Mouse (Mus musculus) thymus, postnatal 25 days (tissue): ENCODE results near the gene Klhl35.
"Not testable (repeated sequence)": the region's sequence is repeated elsewhere in the genome, so short reads cannot be mapped to it uniquely, and the experiment has no call there.

Source experiments
- DNase-seq: peaks from one replicate; pipeline ENCODE4 v3.0.0; 2022

The Klhl35 gene

DNA sequence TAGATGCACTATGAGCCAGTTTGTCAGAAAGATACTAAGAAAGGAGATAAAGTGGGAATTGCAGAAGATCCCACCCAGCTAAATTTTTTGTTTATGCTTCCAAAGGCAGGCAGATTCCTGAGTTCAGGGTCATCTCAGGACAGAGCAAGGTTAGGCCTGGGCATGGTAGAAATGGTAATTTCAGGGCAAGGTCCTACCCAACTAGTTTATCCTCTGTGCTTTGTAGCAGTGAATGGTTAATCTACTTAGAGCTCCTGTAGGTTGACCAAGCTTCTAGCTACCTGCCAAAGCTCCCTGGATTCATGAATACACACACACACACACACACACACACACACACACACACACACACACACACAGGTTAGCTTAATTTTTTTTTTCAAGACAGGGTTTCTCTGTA, 38.8 kb downstream of the Klhl35 start:
- no peak for DNase-seq

DNA sequence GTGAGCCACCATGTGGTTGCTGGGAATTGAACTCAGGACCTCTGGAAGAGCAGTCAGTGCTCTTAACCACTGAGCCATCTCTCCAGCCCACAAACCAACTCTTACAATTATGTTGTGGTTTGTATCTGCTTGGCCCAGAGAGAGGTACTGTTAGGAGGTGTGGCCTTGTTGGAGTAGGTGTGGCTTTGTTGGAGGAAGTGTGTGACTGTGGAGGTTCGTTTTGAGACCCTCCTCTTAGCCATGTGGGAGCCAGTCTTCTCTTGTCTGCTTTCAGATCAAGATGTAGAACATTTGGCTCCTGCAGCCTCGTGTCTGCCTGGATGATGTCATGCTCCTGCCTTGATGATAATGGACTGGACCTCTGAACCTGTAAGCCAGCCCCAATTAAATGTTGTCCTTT, 42.4 kb downstream of the Klhl35 start:
- DNase-seq: not testable (repeated sequence)

DNA sequence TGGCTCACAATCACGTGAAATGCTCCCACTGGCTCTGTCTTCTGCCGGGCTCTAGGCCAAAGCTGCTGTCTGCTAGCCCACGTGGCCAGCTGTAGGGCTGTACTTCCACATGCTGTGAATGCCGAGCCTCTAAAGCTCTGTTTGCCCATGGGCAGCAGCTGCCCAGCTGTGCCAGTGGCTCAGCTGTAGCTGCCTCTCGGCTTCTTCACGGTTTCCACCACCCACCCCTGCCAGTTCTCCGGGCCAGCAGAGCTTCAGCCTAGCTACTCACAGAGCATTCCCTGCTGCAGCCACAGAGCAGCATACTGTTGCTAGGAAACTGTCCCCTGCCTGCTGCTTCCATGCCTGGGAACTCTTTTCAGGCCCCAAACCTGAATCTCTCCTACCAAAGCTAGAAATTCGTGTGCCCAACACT, 44.3 kb downstream of the Klhl35 start:
- no peak for DNase-seq

DNA sequence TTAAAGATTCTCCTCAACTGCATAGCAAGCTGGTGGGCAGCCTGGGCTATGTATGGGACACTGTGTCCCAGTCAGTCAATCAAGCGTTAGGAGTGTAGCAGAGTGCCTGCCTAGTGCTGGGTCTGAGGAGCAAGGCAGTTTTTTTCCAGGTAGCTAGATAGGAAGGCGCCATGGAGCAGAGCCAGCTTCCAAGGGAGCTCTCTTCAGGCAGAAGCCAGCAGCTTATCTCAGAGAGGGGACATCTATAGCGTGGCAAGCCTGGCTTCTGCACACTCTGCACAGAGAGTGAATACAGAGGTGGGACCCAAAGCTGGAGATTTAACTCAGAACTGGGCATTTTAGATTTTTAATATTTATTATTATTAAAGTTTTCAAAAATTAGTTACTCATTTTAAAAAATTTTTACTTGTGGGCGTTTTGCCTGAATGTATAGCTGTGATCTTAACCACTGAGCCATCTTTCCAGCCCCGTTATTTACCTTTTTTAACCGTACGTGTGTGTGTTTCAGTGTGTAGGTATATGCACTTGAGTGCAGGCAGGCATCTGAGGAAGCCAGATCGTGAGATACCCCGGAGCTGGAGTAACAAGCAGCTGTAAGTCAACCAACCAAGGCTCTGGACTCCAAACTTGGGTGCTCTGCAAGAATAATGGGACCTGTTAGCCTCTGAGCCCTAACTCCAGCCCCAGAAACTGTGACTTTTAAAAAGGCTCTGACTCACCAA, 50.4 kb downstream of the Klhl35 start:
- no peak for DNase-seq

DNA sequence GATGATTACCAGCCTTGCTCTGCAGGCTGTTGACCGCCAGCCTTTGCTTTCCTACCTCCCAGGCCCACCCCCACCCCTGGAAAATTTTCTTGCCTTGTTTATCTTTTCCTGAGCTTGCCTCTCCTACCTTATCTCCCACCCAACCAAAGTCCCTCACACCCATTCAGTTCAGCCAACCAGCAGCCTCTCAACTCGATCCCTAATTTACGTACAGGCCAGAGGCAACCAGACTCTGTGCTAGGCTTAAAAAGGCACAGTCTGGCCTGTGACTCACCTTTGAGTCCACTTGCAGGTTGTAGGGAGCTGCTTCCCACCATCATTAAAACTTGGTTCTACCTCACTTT, 51.0 kb downstream of the Klhl35 start:
- no peak for DNase-seq

DNA sequence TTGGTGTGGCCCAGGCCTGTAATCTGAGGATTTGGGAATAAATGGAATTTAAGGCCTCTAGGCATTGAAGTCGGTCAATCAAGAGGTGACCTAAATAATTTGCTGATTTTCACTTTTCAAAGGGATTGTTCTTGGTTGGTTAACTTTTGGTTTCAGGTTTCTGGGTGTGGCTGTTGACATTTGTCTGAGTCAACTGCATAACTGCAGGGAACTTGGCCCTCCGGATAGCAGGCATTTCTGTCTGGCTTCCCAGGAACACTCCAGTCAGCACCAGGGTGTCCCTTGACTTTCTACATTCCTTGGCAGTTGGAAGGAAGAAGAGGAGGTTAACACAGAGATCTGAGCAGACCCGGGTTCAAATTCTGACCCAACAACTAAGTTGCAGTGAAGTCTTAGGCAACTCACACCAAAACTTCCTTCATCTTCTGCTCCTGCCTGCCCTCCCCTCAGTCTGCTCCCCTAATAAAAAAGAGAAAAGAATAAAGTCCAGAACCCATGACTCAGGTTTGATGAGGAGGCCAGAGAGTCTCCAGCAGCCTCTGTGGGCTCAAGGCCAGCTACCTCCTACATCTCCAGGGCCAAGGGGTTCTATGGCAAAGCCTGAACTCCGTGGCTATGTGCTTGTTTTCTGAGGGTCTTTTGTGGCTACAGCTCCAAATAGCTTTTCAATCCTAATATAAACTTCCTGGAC, 53.3 kb downstream of the Klhl35 start:
- no peak for DNase-seq

DNA sequence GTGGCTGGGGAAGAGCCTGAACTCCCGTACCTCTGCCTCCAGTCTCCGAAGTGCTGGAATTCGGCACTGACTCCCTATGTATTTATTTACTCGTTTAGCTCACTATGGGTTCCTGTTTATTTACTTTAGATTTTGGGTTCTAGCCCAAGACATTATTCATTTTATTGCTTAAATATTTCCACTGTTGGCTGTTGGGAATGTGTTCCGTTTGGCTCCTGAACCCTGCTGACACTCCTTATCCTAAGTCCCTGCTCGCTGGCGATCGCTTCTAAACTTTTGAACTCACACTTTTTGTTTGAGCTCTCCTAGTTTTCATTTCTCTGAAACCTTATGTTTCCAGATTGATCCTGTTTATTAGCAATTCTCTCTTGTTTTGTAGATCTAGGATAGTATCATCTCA, 57.3 kb downstream of the Klhl35 start:
- no peak for DNase-seq
